Mouse (Mus musculus): ENCODE measurements at regions not wholly inside any gene's neighbourhood (a gene's known extent, or its start where the extent isn't known, plus 50 kb on each side); places are given as distances from the start of the nearest gene placed in this dataset.

GRCm38 (mm10) chrX:42332906-42333305 is 156.6 kb upstream of the Tex13c2 start:
- DNase-seq (ENCODE audit: extremely low read depth, low read depth, low spot score): no peak

- no peak for DNase-seq (ENCODE audit: extremely low read depth, low read depth, low spot score)
These were observed 155.9 kb upstream of the Tex13c2 start for GRCm38 (mm10) chrX:42333631-42334030.

GRCm38 (mm10) chrX:42334794-42335193 is 154.7 kb upstream of the Tex13c2 start:
- DNase-seq (ENCODE audit: extremely low read depth, low read depth, low spot score): no peak

- no peak for DNase-seq (ENCODE audit: extremely low read depth, low read depth, low spot score)
These were observed 152.7 kb upstream of the Tex13c2 start for GRCm38 (mm10) chrX:42336772-42337171.

GRCm38 (mm10) chrX:42342362-42342761 is 147.1 kb upstream of the Tex13c2 start:
- no peak for DNase-seq (ENCODE audit: extremely low read depth, low read depth, low spot score)

GRCm38 (mm10) chrX:42342951-42343879 is 146.3 kb upstream of the Tex13c2 start:
- DNase-seq (ENCODE audit: extremely low read depth, low read depth, low spot score): no peak

GRCm38 (mm10) chrX:42352610-42353254 is 136.8 kb upstream of the Tex13c2 start:
- no peak for DNase-seq (ENCODE audit: extremely low read depth, low read depth, low spot score)

- DNase-seq (ENCODE audit: extremely low read depth, low read depth, low spot score): no peak
These were observed 129.9 kb upstream of the Tex13c2 start for GRCm38 (mm10) chrX:42359381-42360172.

- no peak for DNase-seq (ENCODE audit: extremely low read depth, low read depth, low spot score)
These were observed 129.1 kb upstream of the Tex13c2 start for GRCm38 (mm10) chrX:42360173-42360931.

GRCm38 (mm10) chrX:42360973-42361372 is 128.5 kb upstream of the Tex13c2 start:
- DNase-seq (ENCODE audit: extremely low read depth, low read depth, low spot score): no peak

GRCm38 (mm10) chrX:42361400-42362028 is 128.0 kb upstream of the Tex13c2 start:
- no peak for DNase-seq (ENCODE audit: extremely low read depth, low read depth, low spot score)

- no peak for DNase-seq (ENCODE audit: extremely low read depth, low read depth, low spot score)
These were observed 125.4 kb upstream of the Tex13c2 start for GRCm38 (mm10) chrX:42364137-42364536.

- DNase-seq (ENCODE audit: extremely low read depth, low read depth, low spot score): peak; percentile 13
These were observed 115.6 kb upstream of the Tex13c2 start for GRCm38 (mm10) chrX:42373794-42374398.

GRCm38 (mm10) chrX:42393836-42394556 is 95.5 kb upstream of the Tex13c2 start:
- no peak for DNase-seq (ENCODE audit: extremely low read depth, low read depth, low spot score)

- no peak for DNase-seq (ENCODE audit: extremely low read depth, low read depth, low spot score)
These were observed 93.0 kb upstream of the Tex13c2 start for GRCm38 (mm10) chrX:42396441-42396840.

GRCm38 (mm10) chrX:42398836-42399235 is 90.7 kb upstream of the Tex13c2 start:
- no peak for DNase-seq (ENCODE audit: extremely low read depth, low read depth, low spot score)

GRCm38 (mm10) chrX:42399343-42399742 is 90.1 kb upstream of the Tex13c2 start:
- DNase-seq (ENCODE audit: extremely low read depth, low read depth, low spot score): no peak

GRCm38 (mm10) chrX:42401091-42401490 is 88.4 kb upstream of the Tex13c2 start:
- DNase-seq (ENCODE audit: extremely low read depth, low read depth, low spot score): no peak

All from fat pad, adult 2 months (tissue).